Comparison of ENCODE assay signal across 18 mouse cellular contexts in the genomic region with DNA sequence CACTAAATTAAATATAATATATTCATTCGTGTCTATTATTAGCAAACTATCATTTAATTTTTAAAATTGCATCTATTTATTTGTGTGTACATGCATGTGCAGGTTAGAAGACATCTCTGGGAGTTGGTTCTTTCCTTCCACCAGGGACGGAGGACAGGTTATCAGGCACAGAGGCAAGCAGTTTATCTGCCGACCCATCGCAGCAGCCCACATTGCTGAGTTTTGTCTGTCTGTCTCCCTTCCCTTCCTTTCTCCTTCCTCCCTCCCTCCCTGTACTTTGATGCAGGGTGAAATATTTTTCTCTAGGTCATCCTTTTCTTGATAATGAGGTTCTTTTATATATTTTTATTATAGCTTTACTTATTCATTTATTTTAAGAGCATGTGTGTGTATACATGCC. TPM values are rescaled to one million over a fixed set of nuclear protein-coding genes. Genes with fewer than 3 reads are reported as not detected.
DNase-seq lines count a peak whose midpoint lies in the region; ATAC-seq and TF ChIP-seq lines count a peak whose summit lies in the region.
"Had no signal": no experiment of that assay in that cellular context is flagged by ENCODE, and none has a peak within 500 bp of the region (broad histone marks: within the 10 kb centered on the region; RNA-seq: fewer than 3 reads in every experiment).

No protein-coding gene starts in this region.

- no peaks in the 10 kb centered on the region for H3K36me3 ChIP-seq in liver, postnatal 0 days (replicated peaks; ENCODE audit: insufficient read depth, low read length)
- H3K36me3 ChIP-seq in G1E (replicated peaks): no peaks in the 10 kb centered on the region
- peaks cover 0 to 19% of the 10 kb centered on the region in 2 experiments; a peak in 2 of 4 replicates for H3K36me3 ChIP-seq in MEL (ENCODE audit: control insufficient read depth in 1 of 2, insufficient read depth in 2 of 2, low read length in 2 of 2)
- H3K36me3 ChIP-seq: embryonic facial prominence, embryonic 10.5 days; embryonic facial prominence, embryonic 12.5 days; forebrain, embryonic 15.5 days had no signal

- no peak for TF ChIP-seq CTCF in liver, postnatal 0 days (IDR thresholded peaks at IDR 0.05; ENCODE audit: low read depth)
- TF ChIP-seq CTCF in G1E (IDR thresholded peaks at IDR 0.05; ENCODE audit: low read depth, low read length) (no peak), MEL (IDR thresholded peaks at IDR 0.05 in 2 of 3, conservative IDR thresholded peaks at IDR 0.05 in 1 of 3; ENCODE audit: control insufficient read depth in 1 of 3, insufficient read depth in 1 of 3, low read depth in 2 of 3, low read length in 3 of 3, poor library complexity in 1 of 3, severe bottlenecking in 1 of 3) (no peak)

- TF ChIP-seq POLR2A in MEL (IDR thresholded peaks at IDR 0.05; ENCODE audit: control insufficient read depth in 1 of 2, insufficient read depth in 1 of 2, low read depth in 1 of 2, low read length in 2 of 2, poor library complexity in 1 of 2): no peak

- H3K4me1 ChIP-seq in liver, postnatal 0 days (ENCODE audit: insufficient read depth): peaks cover 3% of the 10 kb centered on the region; the same call in 1 of the 2 replicates
- H3K4me1 ChIP-seq in G1E (ENCODE audit: insufficient read depth, low read depth, low read length) (peaks cover 36% of the 10 kb centered on the region), MEL (ENCODE audit: control insufficient read depth in 1 of 2, insufficient read depth in 2 of 2, low read length in 2 of 2) (peaks cover 5 to 16% of the 10 kb centered on the region in 2 experiments)
- H3K4me1 ChIP-seq: embryonic facial prominence, embryonic 12.5 days; forebrain, embryonic 15.5 days had no signal

- no peak overlapping the region for H3K9ac ChIP-seq in liver, postnatal 0 days (replicated peaks)
- no peak overlapping the region for H3K9ac ChIP-seq in MEL (ENCODE audit: control insufficient read depth, low read depth, low read length, poor library complexity, severe bottlenecking)
- H3K9ac ChIP-seq: embryonic facial prominence, embryonic 12.5 days; forebrain, embryonic 13.5 days; forebrain, embryonic 15.5 days; forebrain, postnatal 0 days had no signal

- DNase-seq in liver (peak; percentile 23), G1E (ENCODE audit: low spot score) (peak; percentile 12), MEL (ENCODE audit: low read depth, low spot score) (peak; percentile 45)
- DNase-seq in liver, postnatal 0 days: no peak
- no peak for DNase-seq in frontal cortex, postnatal 14 days (ENCODE audit: low spot score in 2 of 2)
- DNase-seq: adrenal gland, adult 2 months; adrenal gland, postnatal 10 days; adrenal gland, postnatal 36 days; cerebellum, adult 11-12 months; cerebellum, adult 2 months; cerebellum, adult 9-10 months; cerebellum, postnatal 10 days; cerebellum, postnatal 25 days; forebrain, postnatal 0 days had no signal

- 54% methylated on average over 4 of the region's 4 CpGs for WGBS in liver, postnatal 0 days (ENCODE audit: insufficient replicate concordance)

- no peak overlapping the region for H3K27ac ChIP-seq in liver, postnatal 0 days (ENCODE audit: low read depth)
- no peak overlapping the region for H3K27ac ChIP-seq in MEL (ENCODE audit: control insufficient read depth, low read depth, low read length)
- H3K27ac ChIP-seq: embryonic facial prominence, embryonic 10.5 days; embryonic facial prominence, embryonic 12.5 days; forebrain, embryonic 13.5 days; forebrain, embryonic 15.5 days had no signal

- H3K4me2 ChIP-seq in liver, postnatal 0 days (ENCODE audit: low read depth, low read length): no peak overlapping the region
- H3K4me2 ChIP-seq: embryonic facial prominence, embryonic 12.5 days; forebrain, embryonic 13.5 days; forebrain, embryonic 15.5 days had no signal

- no peak for TF ChIP-seq EP300 in liver, postnatal 0 days (IDR thresholded peaks at IDR 0.05; ENCODE audit: low read depth)
- peak; percentile 27 to 49; a peak in 1 of 4 replicates for TF ChIP-seq EP300 in MEL (IDR thresholded peaks at IDR 0.05; ENCODE audit: low read depth in 1 of 2, low read length in 2 of 2)

- no peaks in the 10 kb centered on the region for H3K9me3 ChIP-seq in liver, postnatal 0 days (ENCODE audit: low read length)
- H3K9me3 ChIP-seq in G1E (replicated peaks) (no peaks in the 10 kb centered on the region), MEL (replicated peaks; ENCODE audit: insufficient read depth, low read length) (no peaks in the 10 kb centered on the region)
- H3K9me3 ChIP-seq: embryonic facial prominence, embryonic 10.5 days; embryonic facial prominence, embryonic 12.5 days; forebrain, embryonic 13.5 days; forebrain, embryonic 15.5 days had no signal

- no peaks in the 10 kb centered on the region for H3K27me3 ChIP-seq in liver, postnatal 0 days (ENCODE audit: insufficient read depth, low read length)
- H3K27me3 ChIP-seq in G1E (ENCODE audit: insufficient read depth, low read length) (peaks cover 14% of the 10 kb centered on the region; the same call in 1 of the 2 replicates), MEL (ENCODE audit: control insufficient read depth in 1 of 2, insufficient read depth in 2 of 2, low read length in 2 of 2) (no peaks in the 10 kb centered on the region)
- H3K27me3 ChIP-seq: embryonic facial prominence, embryonic 12.5 days; forebrain, embryonic 13.5 days; forebrain, embryonic 15.5 days had no signal

- no peaks in the 10 kb centered on the region for H3K79me2 ChIP-seq in MEL (ENCODE audit: control insufficient read depth, insufficient read depth, low read length, poor library complexity)

- TF ChIP-seq RAD21 in MEL (IDR thresholded peaks at IDR 0.05; ENCODE audit: low read depth, low read length): no peak

- no peak overlapping the region for H3K4me3 ChIP-seq in liver, postnatal 0 days (ENCODE audit: low read depth, low read length)
- no peak overlapping the region for H3K4me3 ChIP-seq in G1E (ENCODE audit: low read depth, low read length)
- no peak overlapping the region for H3K4me3 ChIP-seq in MEL (ENCODE audit: control insufficient read depth in 1 of 2, insufficient read depth in 1 of 2, low read depth in 2 of 2, low read length in 2 of 2)
- H3K4me3 ChIP-seq: embryonic facial prominence, embryonic 10.5 days; embryonic facial prominence, embryonic 12.5 days; forebrain, embryonic 13.5 days; forebrain, embryonic 15.5 days had no signal

- no peak for ATAC-seq in liver, postnatal 0 days
- no peak for ATAC-seq in G1E (ENCODE audit: extremely low read depth, insufficient number of reproducible peaks, low FRiP score, poor library complexity, severe bottlenecking)
- ATAC-seq: forebrain, embryonic 13.5 days; forebrain, embryonic 15.5 days; forebrain, postnatal 0 days had no signal

TF ChIP-seq in MEL, 35 proteins besides CTCF, POLR2A, EP300 and RAD21:
- TF ChIP-seq E2F4 (IDR thresholded peaks at IDR 0.05; ENCODE audit: borderline replicate concordance, low read depth, low read length) (no peak), MXI1 (IDR thresholded peaks at IDR 0.05; ENCODE audit: low read depth, low read length) (no peak), CHD2 (IDR thresholded peaks at IDR 0.05; ENCODE audit: low read length) (no peak), MAZ (IDR thresholded peaks at IDR 0.05; ENCODE audit: low read depth, low read length) (no peak), BHLHE40 (IDR thresholded peaks at IDR 0.05; ENCODE audit: borderline replicate concordance, low read depth, low read length) (no peak), ETS1 (IDR thresholded peaks at IDR 0.05; ENCODE audit: low read depth, low read length) (0 out of 2 replicates have a peak, but pooled peaks have one; percentile 15), GATA1 (IDR thresholded peaks at IDR 0.05; ENCODE audit: low read depth, low read length) (peak; percentile 67), ZC3H11A (IDR thresholded peaks at IDR 0.05; ENCODE audit: low read depth, low read length) (no peak), SMC3 (IDR thresholded peaks at IDR 0.05; ENCODE audit: low read depth, low read length) (peak; percentile 3; the same call in 1 of the 2 replicates), TCF12 (IDR thresholded peaks at IDR 0.05; ENCODE audit: low read depth, low read length) (0 out of 2 replicates have a peak, but pooled peaks have one; percentile 20), USF1 (IDR thresholded peaks at IDR 0.05; ENCODE audit: low read depth, low read length) (no peak), ZKSCAN1 (IDR thresholded peaks at IDR 0.05; ENCODE audit: low read depth, low read length) (no peak)

RNA-seq across cellular contexts. Expression of a gene that starts 11.9 kb away (rescaled TPM):
- polyA plus RNA-seq in liver, postnatal 0 days (2015; fragmentation: Nextera tagmentation; extraction: Ambion mirVana): 1.9 and 2.3 TPM in 2 replicates
- total RNA-seq in G1E (2014; fragmentation: Nextera tagmentation) (not detected in 2 replicates), G1E (2017) (0.12 and 0.16 TPM in 2 replicates), MEL (2012; rRNA removed) (0.07 and 0.12 TPM in 2 replicates)
- polyA plus RNA-seq in G1E (2012) (not detected in 2 replicates), MEL (2012; ENCODE audit: insufficient read depth in 1 of 2, insufficient read length in 2 of 2, low read depth in 1 of 2, low replicate concordance in 2 of 2, missing spikeins in 1 of 2) (under 1 TPM in 1 of 2 experiments, not detected in 1; 0.36 TPM)

Comparison
In these comparisons a context has a peak if more than half of its experiments do, and no peak if none do; other contexts are left out.
1. DNase-seq: peak in liver (single experiment), G1E (single experiment) and MEL (single experiment); none in liver, postnatal 0 days (single experiment) and frontal cortex, postnatal 14 days (0 of 2).